In genomic region chr2:79634528-79635400, GRCm38 (mm10) we compare ENCODE assay signal across 7 mouse cellular contexts. TPM values are rescaled to one million over a fixed set of nuclear protein-coding genes. Genes with fewer than 3 reads are reported as not detected.
DNase-seq lines count a peak whose midpoint lies in the region; ATAC-seq lines count a peak whose summit lies in the region.

TSS of gene Itprid2 (plus strand) at chr2:79635352.

- peak within 1 kb of the TSS; percentile 94 for H3K4me2 ChIP-seq in embryonic facial prominence, embryonic 11.5 days (ENCODE audit: low read depth, low read length)
- peak within 1 kb of the TSS; percentile 95 for H3K4me2 ChIP-seq in midbrain, embryonic 13.5 days (replicated peaks)

- peak within 1 kb of the TSS; percentile 6; the same call in 1 of the 2 replicates for H3K27ac ChIP-seq in embryonic facial prominence, embryonic 11.5 days (replicated peaks; ENCODE audit: low read depth, low read length)
- peak within 1 kb of the TSS; percentile 91 for H3K27ac ChIP-seq in limb, embryonic 10.5 days
- peak within 1 kb of the TSS; percentile 72 for H3K27ac ChIP-seq in midbrain, embryonic 13.5 days

- DNase-seq in adrenal gland, postnatal 14 days, result peak; percentile 100
- DNase-seq in embryonic facial prominence, embryonic 11.5 days (ENCODE audit: low spot score), result peak; percentile 99
- peak; percentile 95 for DNase-seq in kidney, adult 11 months
- DNase-seq in limb, embryonic 10.5 days (ENCODE audit: low spot score), result peak; percentile 100
- DNase-seq in spleen, adult 12 weeks (ENCODE audit: low spot score), result peak; percentile 95

- H3K9ac ChIP-seq in embryonic facial prominence, embryonic 11.5 days (replicated peaks; ENCODE audit: low read length), result peak within 1 kb of the TSS; percentile 77
- peak within 1 kb of the TSS; percentile 84 for H3K9ac ChIP-seq in midbrain, embryonic 13.5 days (replicated peaks)

- no peaks in the 10 kb centered on the region for H3K9me3 ChIP-seq in embryonic facial prominence, embryonic 11.5 days (replicated peaks; ENCODE audit: control insufficient read depth, low read length)
- H3K9me3 ChIP-seq in limb, embryonic 10.5 days (replicated peaks), result no peaks in the 10 kb centered on the region
- no peaks in the 10 kb centered on the region for H3K9me3 ChIP-seq in midbrain, embryonic 13.5 days

- H3K4me3 ChIP-seq in embryonic facial prominence, embryonic 11.5 days (ENCODE audit: low read depth, low read length), result peak within 1 kb of the TSS; percentile 77
- peak within 1 kb of the TSS; percentile 82 for H3K4me3 ChIP-seq in limb, embryonic 10.5 days
- peak within 1 kb of the TSS; percentile 83 for H3K4me3 ChIP-seq in midbrain, embryonic 13.5 days (replicated peaks)

- H3K36me3 ChIP-seq in embryonic facial prominence, embryonic 11.5 days (replicated peaks; ENCODE audit: control insufficient read depth, insufficient read depth, low read depth, low read length), result no peaks in the 10 kb centered on the region
- no peaks in the 10 kb centered on the region for H3K36me3 ChIP-seq in limb, embryonic 10.5 days
- H3K36me3 ChIP-seq in midbrain, embryonic 13.5 days, result no peaks in the 10 kb centered on the region

- no peaks in the 10 kb centered on the region for H3K27me3 ChIP-seq in embryonic facial prominence, embryonic 11.5 days (ENCODE audit: control insufficient read depth, insufficient read depth, low read length)
- no peaks in the 10 kb centered on the region for H3K27me3 ChIP-seq in limb, embryonic 10.5 days (ENCODE audit: low read depth, poor library complexity, severe bottlenecking)
- peaks cover 13% of the 10 kb centered on the region; the same call in 1 of the 2 replicates for H3K27me3 ChIP-seq in midbrain, embryonic 13.5 days

- WGBS in embryonic facial prominence, embryonic 11.5 days, result 3% methylated on average over 36 of the region's 46 CpGs
- 4% methylated on average over 32 of the region's 46 CpGs for WGBS in limb, embryonic 10.5 days
- 3% methylated on average over 45 of the region's 46 CpGs for WGBS in midbrain, embryonic 13.5 days

- no peaks in the 10 kb centered on the region for H3K4me1 ChIP-seq in embryonic facial prominence, embryonic 11.5 days (ENCODE audit: control insufficient read depth, insufficient read depth, low read length)
- peaks cover 17% of the 10 kb centered on the region for H3K4me1 ChIP-seq in limb, embryonic 10.5 days
- peaks cover 17% of the 10 kb centered on the region for H3K4me1 ChIP-seq in midbrain, embryonic 13.5 days (replicated peaks)

- ATAC-seq in embryonic facial prominence, embryonic 11.5 days (replicated peaks; ENCODE audit: insufficient number of reproducible peaks, low FRiP score, low TSS enrichment, low read depth), result peak; percentile 100
- ATAC-seq in granulocyte monocyte progenitor cell, adult 5-6 weeks (replicated peaks; ENCODE audit: poor library complexity, severe bottlenecking), result peak; percentile 87
- peak; percentile 99 for ATAC-seq in midbrain, embryonic 13.5 days

RNA-seq across cellular contexts. Expression of gene Itprid2, which starts in this region (rescaled TPM):
- total RNA-seq in adrenal gland, postnatal 14 days (2021), result 48.5 and 54.2 TPM in 2 replicates
- 10.5 and 11.2 TPM in 2 replicates for polyA plus RNA-seq in embryonic facial prominence, embryonic 11.5 days (2014; fragmentation: Nextera tagmentation; extraction: Ambion mirVana)
- 14.7 and 20.0 TPM in 2 replicates for total RNA-seq in granulocyte monocyte progenitor cell, adult 5-6 weeks (2014; fragmentation: Nextera tagmentation)
- total RNA-seq in granulocyte monocyte progenitor cell, adult 5-6 weeks (2017), result 14.7 and 21.9 TPM in 2 replicates
- 4.4 and 5.6 TPM in 2 replicates for polyA plus RNA-seq in limb, embryonic 10.5 days (2016; fragmentation: Nextera tagmentation; extraction: Ambion mirVana)
- polyA plus RNA-seq in midbrain, embryonic 13.5 days (2015; fragmentation: Nextera tagmentation; extraction: Ambion mirVana), result 2.9 and 3.5 TPM in 2 replicates

Comparison
In these comparisons a context has a peak if more than half of its experiments do, and no peak if none do; other contexts are left out.
1. Peak in every context shown above with its lines: DNase-seq, ATAC-seq, H3K4me3 ChIP-seq and H3K27ac ChIP-seq.
2. H3K27ac ChIP-seq: peak in every context shown above with its lines; median percentile 91 in limb, embryonic 10.5 days; 72 in midbrain, embryonic 13.5 days; 6 in embryonic facial prominence, embryonic 11.5 days.